Mouse (Mus musculus) kidney, postnatal 14 days (tissue): Measurements from ENCODE around the gene Vars.
A peak's percentile ranks its signal among the peaks of the same experiment; 100 is the strongest.
"Not testable (repeated sequence)": the region's sequence is repeated elsewhere in the genome, so short reads cannot be mapped to it uniquely, and the experiment has no call there.

ENCODE experiments used
- DNase-seq: peaks from one replicate; pipeline ENCODE4 v3.0.0; 2022; ENCODE audit warnings: mixed read lengths

Vars gene

DNA sequence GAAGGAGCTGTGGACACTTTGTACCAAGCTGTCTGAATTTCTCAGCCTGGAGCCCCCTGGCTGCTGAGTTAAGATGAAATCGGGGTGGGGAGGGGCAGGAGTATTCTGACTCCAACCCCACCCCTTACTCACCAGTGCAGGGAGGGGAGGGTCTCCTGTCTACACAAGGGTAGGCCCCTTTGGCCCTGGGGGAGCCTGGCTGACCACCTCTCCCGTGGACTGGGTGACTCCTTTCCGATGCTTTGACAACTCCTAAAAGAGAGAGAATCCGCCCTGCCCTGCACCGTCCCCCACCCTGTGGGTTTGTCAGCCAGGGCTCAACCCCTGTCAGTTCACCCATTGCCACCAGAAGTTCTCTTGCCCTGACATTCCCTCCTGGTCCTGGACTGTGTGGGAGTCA, 25.4 kb downstream of the Vars start:
- no peak for DNase-seq

DNA sequence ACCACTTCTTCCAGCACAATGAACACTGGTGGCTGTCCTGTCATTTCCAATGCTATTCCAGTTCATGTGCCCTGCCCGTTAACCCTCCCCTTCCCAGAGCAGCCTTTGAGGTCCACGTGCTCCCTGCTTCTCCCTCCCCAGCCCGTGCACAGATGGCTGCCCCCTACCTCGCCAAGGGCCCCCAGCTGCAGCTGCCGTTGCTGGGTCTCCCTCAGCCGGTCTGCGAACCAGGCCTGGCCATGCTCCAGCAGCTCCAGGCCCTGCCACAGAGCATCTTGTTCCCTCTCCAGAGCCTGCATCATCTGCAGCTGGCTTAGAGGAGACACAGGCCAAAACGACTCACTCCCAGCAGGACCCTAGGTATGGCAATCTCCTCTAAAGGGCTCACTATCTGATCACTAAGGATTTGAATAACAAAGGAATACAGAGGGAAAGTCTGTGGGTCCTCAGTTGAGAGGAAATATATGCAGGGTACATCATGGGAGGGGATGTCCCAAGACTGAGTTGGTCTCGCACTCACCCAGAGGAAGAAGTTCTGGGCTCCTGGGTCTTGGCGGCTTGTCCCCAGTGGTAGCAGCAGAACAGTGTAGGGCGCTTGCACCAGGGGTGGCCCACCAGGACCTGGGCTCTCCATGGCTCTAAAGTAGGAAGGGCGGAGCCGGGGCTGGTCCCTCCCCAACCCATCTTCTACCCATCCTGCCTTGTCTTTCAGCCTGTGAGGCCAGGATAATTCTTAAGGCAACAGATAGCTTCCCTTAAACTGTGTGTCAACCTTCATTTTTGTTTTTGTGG, 26.7 kb downstream of the Vars start, which contains the start of gene Sapcd1:
Gene Sapcd1, minus strand, starts transcription at position 740 of the 792 bp plus-strand sequence.
- DNase-seq = no peak

DNA sequence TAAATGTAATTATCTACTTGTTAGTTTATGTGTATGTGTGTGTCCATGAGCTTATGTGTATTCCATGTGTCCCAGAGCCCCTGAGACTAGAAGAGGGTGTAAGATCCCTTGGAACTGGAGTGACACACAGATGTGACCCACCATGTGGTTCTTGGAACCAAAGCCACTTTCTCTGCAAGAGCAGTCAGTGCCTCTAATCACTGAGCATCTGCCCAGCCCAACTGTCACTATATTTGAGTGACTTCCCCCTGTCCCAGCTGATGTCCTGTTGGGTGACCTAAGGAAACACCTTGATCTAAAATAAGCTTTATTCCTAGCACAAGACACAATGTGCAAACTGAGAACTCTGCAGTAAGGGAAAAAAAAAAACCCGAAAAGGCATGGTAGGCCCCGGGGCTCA, 27.5 kb downstream of the Vars start:
- no peak for DNase-seq

DNA sequence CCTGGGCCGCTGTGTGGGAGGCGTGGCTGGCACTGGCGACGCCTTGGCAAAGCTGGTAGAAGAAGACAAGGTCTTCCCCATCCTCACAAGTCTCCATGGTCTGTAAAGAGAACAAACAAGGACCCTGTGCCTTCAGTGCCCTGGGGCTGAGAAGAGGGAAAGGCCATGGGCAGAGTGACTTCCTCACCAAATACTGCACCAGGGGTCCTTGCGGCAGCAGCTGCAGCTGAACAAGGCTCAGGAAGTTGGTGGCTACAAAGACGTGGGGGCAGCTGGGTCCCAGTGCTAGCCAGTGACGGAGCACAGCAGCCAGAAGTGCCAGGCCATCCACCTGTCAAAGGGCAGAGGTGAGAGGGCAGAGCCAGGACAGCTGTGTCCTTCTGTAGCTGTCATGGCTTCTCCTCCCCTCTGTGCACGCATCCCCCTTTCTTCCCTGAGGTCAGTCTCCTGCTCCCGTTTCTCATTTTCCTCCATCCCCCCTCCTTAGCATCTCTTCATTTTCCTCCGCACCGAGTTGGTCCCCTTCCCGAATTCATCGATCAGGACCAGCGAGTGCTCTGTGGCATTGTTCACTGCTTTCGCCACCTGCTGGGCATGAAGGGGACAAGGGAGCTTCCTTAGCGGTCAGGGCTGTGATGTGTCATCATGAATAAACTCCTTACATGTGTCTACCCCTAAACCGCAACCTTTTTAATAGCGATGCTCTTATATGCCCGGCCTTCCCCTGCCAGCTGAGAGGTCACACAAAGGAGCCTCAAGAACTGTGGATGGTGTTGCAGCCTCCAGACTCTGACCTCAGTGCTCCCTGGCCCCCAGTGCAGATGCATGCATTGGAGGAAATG, 29.1 kb downstream of the Vars start:
- no peak for DNase-seq

- no peak for DNase-seq
Measured at GRCm38 (mm10) chr17:35031272-35031671, 30.5 kb downstream of the Vars start.

DNA sequence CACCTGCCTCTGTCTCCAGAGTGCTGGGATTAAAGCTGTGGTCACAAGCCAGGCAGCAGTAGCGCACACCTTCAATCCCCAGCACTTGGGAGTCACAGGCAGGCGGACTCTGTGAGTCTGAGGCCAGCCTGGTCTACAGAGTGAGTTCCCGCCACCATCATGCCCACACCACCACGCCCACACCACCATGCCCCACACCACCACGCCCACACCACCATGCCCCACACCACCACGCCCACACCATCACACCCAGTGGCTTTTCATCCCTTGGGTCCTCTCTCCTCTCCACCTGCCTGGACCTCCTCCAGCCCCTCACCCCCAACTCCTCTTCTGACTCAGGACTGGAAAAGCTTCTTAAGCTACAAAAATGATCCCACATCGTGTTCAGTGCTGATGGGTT, 31.1 kb downstream of the Vars start:
- no peak for DNase-seq

DNA sequence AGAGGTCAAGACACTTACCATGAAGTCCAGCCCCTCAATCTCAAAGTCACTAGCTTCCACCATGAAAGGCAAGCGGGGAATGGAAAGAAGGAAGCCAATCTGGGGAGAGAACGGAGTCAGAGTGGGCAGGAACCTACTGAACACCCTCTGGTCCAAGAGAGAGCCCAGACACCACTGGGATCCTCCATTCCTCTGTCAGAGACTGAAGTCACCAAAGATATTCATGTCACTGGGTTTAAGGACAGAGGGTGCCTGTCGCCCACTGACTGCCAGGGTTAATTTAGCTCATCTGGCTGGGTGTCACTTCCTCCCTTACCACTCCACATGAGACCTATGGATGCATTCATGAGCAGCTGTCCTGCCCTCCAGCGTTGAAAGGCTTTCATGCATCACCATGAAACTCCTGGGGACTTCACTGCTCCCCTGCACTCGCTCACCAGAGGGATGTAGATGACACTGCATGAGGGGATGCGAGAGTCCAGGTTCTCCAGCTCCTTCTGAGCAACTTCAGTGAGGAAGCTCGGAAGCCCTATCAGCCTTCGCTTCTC, 31.6 kb downstream of the Vars start:
- no peak for DNase-seq

DNA sequence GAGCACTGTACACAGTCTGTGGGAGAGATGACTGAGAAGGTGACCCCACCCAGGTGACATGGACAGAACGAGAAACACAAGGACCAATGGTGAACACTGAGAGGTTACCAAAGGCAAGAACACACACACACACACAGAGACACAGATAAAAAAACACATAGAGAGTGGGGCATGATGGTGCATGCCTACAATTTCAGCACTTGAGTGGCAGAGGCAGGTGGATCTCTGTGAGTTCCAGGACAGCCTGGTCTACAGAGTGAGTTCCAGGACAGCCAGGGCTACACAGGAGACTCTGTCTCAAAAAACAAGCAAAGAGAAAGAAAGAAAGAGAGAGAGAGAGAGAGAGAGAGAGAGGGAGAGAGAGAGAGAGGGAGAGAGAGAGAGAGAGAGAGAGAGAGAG, 32.9 kb downstream of the Vars start:
- DNase-seq = not testable (repeated sequence)

GRCm38 (mm10) chr17:35034896-35035295, 34.1 kb downstream of the Vars start:
- no peak for DNase-seq

DNA sequence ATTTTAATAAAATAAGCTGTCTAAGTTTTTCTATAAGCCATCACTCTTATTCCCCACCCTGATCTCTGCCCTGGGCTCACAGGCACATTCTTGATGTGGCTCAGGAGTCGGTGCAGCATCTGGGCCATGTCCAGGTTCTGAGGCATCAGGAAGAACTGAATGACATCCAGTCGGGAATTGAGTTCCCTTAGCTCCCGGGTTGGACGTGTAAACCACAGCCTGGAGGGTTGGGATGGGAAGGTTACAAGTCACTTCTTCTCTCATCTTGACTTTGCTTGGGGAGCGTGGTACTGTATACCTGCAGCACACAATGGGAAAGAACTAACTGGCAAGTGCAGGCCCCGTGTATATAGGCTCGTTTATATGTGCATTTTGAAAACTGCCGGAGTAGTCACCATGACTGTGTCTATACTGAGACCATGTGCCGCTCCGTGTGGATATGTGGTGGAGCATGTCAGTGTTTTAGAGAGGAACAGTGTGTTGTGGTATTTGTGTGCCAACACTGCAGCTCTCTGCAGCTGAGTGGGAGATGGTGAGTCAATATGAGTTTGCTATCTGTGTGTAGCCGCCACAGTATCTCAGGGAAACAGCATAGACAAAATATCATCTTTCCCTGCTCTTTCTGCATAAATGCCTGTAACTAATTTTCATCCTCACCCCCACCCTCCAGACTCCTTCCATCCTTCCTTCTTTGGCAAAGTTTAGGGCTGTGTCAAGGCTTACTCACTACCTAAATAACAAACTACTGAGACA, 38.5 kb downstream of the Vars start:
- no peak for DNase-seq

DNA sequence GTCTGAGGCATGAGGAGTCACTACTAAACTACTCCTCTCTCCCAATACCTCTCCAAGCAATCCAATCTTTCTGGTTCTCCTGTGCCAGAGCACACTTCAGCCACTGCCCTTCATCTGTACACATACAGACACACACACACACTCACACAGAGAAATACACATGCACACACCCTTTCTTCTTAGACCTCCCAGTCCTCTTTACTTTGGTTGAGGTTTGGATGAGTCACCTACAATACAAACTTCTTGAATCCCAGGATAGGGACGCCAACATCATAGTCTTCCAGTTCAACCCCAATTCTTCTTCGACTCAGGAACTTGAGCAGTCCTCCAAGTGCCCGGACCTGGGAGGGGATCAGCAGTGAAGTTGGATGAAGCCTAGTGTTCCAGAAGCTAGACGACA, 43.0 kb downstream of the Vars start:
- no peak for DNase-seq

GRCm38 (mm10) chr17:35044904-35045806, 44.4 kb downstream of the Vars start:
- no peak for DNase-seq

- DNase-seq = no peak
Measured at GRCm38 (mm10) chr17:35045807-35046680, 45.3 kb downstream of the Vars start.

DNA sequence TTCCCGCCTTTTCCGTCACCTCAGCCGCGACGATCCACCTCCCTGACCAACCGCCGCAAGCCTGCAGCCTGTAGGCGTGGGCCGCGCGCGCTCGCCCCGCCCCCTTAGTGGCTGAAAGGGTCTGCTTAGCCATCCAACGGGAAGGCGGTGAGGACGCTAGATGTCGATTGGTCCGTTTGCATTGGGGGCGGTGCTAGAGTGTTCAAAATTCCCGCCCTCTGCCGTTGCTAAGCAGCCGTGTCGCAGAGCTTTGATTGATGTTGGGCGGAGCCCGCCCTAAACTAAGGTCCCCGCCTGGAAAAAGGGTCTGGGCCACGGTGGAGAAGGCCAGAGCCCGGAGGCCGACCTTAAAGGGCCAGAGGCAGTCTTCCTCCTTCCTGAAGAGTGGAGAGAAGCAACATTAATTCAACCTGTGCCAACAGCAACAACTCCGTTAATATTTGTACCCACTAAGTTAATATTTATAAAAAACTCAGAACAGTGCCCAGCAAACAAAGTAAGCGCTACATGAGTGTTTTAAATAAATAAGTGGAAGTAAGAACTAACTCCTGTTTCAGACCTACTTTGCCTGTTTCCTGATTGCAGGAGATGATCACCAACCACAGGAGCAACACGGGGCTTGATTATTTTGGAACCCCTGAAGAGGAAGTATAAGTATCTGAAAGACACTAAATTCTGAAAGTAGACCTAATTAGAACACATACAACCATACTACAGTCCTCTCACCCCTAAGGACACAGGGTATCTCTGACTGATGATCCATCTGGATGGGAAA, 46.1 kb downstream of the Vars start, which contains the start of gene Msh5:
Gene Msh5, minus strand, starts transcription at position 65 of the 775 bp plus-strand sequence.
- peak; percentile 99 for DNase-seq

DNA sequence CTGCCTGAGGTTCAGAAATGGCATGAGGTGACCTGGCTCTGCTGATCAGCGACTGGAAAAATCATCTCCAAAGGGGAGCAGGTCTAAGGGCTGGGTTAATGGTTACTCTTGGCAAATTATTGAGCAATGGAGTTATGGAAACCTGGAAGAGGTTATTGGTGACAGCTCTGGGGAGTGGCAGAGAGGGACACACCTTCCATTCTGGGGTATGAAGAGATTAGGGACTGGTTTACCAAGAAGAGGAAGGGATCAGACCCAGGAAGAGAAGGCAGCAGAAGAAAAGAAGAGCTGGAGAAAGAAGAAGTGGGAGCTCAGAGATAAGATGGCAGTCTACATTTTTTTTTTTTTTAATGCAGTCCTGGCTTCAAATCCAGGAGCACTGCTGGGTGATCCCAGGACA, 46.9 kb downstream of the Vars start:
- DNase-seq = peak; percentile 73

- peak; percentile 32 for DNase-seq
Measured at GRCm38 (mm10) chr17:35048149-35048931, 47.6 kb downstream of the Vars start.

DNA sequence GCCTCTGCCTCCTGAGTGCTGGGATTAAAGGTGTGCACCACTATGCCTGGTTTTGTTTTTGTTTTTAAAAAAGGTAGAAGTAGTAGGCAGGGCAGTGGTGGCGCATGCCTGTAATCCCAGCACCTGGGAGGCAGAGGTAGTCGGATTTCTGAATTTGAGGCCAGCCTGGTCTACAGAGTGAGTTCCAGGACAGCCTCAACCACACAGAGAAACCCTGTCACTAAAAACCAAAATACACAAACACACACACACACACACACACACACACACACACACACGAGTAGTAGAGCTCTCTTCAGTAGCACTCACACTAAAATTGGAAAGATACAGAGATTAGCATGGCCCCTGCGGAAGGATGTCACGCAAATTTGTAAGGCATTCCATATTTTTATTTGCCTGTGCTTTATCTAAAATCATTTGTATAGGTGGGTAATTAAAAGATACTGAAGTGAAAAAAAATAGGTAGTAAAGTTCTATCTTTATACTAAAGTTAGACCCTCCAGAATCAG, 48.2 kb downstream of the Vars start:
- DNase-seq = no peak

- DNase-seq = peak; percentile 72
Measured at GRCm38 (mm10) chr17:35049561-35050016, 48.8 kb downstream of the Vars start, which contains the start of gene Clic1. Gene Clic1, plus strand, starts transcription at chr17:35049966.
